Mouse (Mus musculus) lung, adult 2 months (tissue): ENCODE data around the gene Ckmt2. TPM values are rescaled to one million over a fixed set of nuclear protein-coding genes. Genes with fewer than 3 reads are reported as not detected.

Experiments
- DNase-seq: peaks from one replicate; pipeline ENCODE4 v3.0.0; 2022
- H3K4me1 ChIP-seq: fragments of 200-500 bp; 2 replicates; pipeline ENCODE4 v1.6.1; 2011; ENCODE audit warnings: low read length; ENCODE audit not compliant: control insufficient read depth, insufficient read depth
- H3K4me3 ChIP-seq: fragments of 200-500 bp; replicated peaks from 2 replicates; pipeline ENCODE3; 2011; ENCODE audit warnings: low read depth, mild to moderate bottlenecking, control low read depth, low read length; ENCODE audit errors: extremely low read depth
- CTCF ChIP-seq: fragments of 200-500 bp; IDR thresholded peaks from 2 replicates; pipeline ENCODE4 v1.5.1; 2011; ENCODE audit warnings: mild to moderate bottlenecking, low read length, control low read depth; ENCODE audit not compliant: insufficient read depth
- POLR2A ChIP-seq: fragments of 200-500 bp; IDR thresholded peaks from 2 replicates; pipeline ENCODE4 v1.6.1; 2011; ENCODE audit warnings: low read depth, mild to moderate bottlenecking, control low read depth, low read length, borderline replicate concordance; ENCODE audit errors: extremely low read depth
- WGBS: fragments of 180-500 bp; shearing (Covaris S2); methylation state at CpG from one replicate; pipeline ENCODE4 v1.1.7; 2018; 5-methylcytosine and 5-hydroxymethylcytosine counted together
- polyA plus RNA-seq: library from polyadenylated mRNA; depleted of rRNA; stranded (reverse); fragments of >200 nt; gene quantifications from 2 replicates; pipeline ENCODE4 v1.2.3, GENCODE M21; 2012; rRNA removed

The Ckmt2 gene
- polyA plus RNA-seq, 1 experiment, result 28.5 TPM

GRCm38 (mm10) chr13:91814670-91815069 lies 62.0 kb downstream of the Ckmt2 start:
- TF ChIP-seq CTCF, result no peak
- no peak for TF ChIP-seq POLR2A
- no peak for DNase-seq
- Histone ChIP-seq H3K4me1 (no peaks in the 10 kb centered on the region), H3K4me3 (no peak overlapping the region)
- WGBS, result 82% methylated on average over 5 of the region's 5 CpGs

- WGBS, result 37% methylated on average over 2 of the region's 2 CpGs
- Histone ChIP-seq H3K4me3 (no peak overlapping the region), H3K4me1 (peaks cover 4% of the 10 kb centered on the region; the same call in 1 of the 2 replicates)
- TF ChIP-seq CTCF (no peak), POLR2A (no peak)
- no peak for DNase-seq
Measured at GRCm38 (mm10) chr13:91809476-91809875, 67.2 kb downstream of the Ckmt2 start.

GRCm38 (mm10) chr13:91807874-91808575 lies 68.7 kb downstream of the Ckmt2 start:
- Histone ChIP-seq H3K4me3 (peak overlapping the region; percentile 97), H3K4me1 (peaks cover 4% of the 10 kb centered on the region; the same call in 1 of the 2 replicates)
- DNase-seq, result peak; percentile 9
- 19% methylated on average over 20 of the region's 20 CpGs for WGBS
- TF ChIP-seq POLR2A, result no peak
- TF ChIP-seq CTCF, result no peak

- Histone ChIP-seq H3K4me1 (peaks cover 4% of the 10 kb centered on the region; the same call in 1 of the 2 replicates), H3K4me3 (peak within 1 kb of the TSS; percentile 97)
- peak; percentile 88 for DNase-seq
- TF ChIP-seq POLR2A, result peak; percentile 87; the same call in 1 of the 2 replicates
- 0 out of 2 replicates have a peak, but pooled peaks have one; percentile 9 for TF ChIP-seq CTCF
- WGBS, result under 1% methylated on average over 49 of the region's 50 CpGs
Measured at GRCm38 (mm10) chr13:91807155-91807839, 69.4 kb downstream of the Ckmt2 start, which contains the start of gene Zcchc9. Gene Zcchc9 (minus strand): TSS chr13:91807705.

Other genes starting within 250 kb of the Ckmt2 start
- gene Acot12, start 135.4 kb downstream of the Ckmt2 start, polyA plus RNA-seq, result not detected in 2 replicates
- gene Zcchc9, start 69.2 kb downstream of the Ckmt2 start, polyA plus RNA-seq, result 5.9 and 11.3 TPM in 2 replicates